Mouse (Mus musculus) liver, embryonic 14.5 days (tissue): ENCODE measurements around the gene Gpr6. TPM values are rescaled to one million over a fixed set of nuclear protein-coding genes. Genes with fewer than 3 reads are reported as not detected.

Experiments
- ATAC-seq: fragments of 200-750 bp; cut with Nextera tagmentation; 2 replicates; pipeline ENCODE4 v1.8.0; 2017; ENCODE audit warnings: moderate number of reproducible peaks, mild to moderate bottlenecking, moderate library complexity; ENCODE audit not compliant: insufficient read depth
- DNase-seq, 3 experiments: peaks; one replicate each; pipeline ENCODE4 v3.0.0-alpha.2; 2012 to 2013; ENCODE audit warnings: low read depth in 3 of 3, low spot score in 3 of 3
- H3K27ac ChIP-seq: fragments of 300-500 bp; sonication (generic); 2 replicates; pipeline ENCODE4 v1.5.1; 2014; ENCODE audit warnings: moderate library complexity, mild to moderate bottlenecking, control low read depth, inconsistent platforms
- H3K27me3 ChIP-seq: fragments of 300-500 bp; sonication (generic); 2 replicates; pipeline ENCODE4 v1.6.1; 2014; ENCODE audit warnings: mild to moderate bottlenecking, low read length, moderate library complexity; ENCODE audit not compliant: control insufficient read depth, insufficient read depth
- H3K36me3 ChIP-seq: fragments of 300-500 bp; sonication (generic); replicated peaks from 2 replicates; pipeline ENCODE4 v1.6.1; 2014; ENCODE audit warnings: low read depth; ENCODE audit not compliant: control insufficient read depth, insufficient read depth
- H3K4me1 ChIP-seq, 2 experiments: fragments of 200-500 bp in 1 of 2; fragments of 300-500 bp in 1 of 2; sonication (generic) in 1 of 2; replicated peaks; 2 replicates each; pipeline ENCODE4 v1.6.1; 2012 to 2014; ENCODE audit warnings: antibody characterized with exemption in 1 of 2, inconsistent platforms in 1 of 2, low read length in 1 of 2; ENCODE audit not compliant: control insufficient read depth in 2 of 2, insufficient read depth in 2 of 2
- H3K4me2 ChIP-seq: fragments of 300-500 bp; sonication (generic); 2 replicates; pipeline ENCODE4 v1.6.1; 2014; ENCODE audit warnings: low read depth, mild to moderate bottlenecking, control low read depth, moderate library complexity
- H3K4me3 ChIP-seq, 2 experiments: fragments of 200-500 bp in 1 of 2; fragments of 300-500 bp in 1 of 2; sonication (generic) in 1 of 2; 2 replicates each; pipeline ENCODE4 v1.5.1; 2012 to 2014; ENCODE audit warnings: low read depth in 2 of 2, low read length in 2 of 2, mild to moderate bottlenecking in 2 of 2, control low read depth in 1 of 2, inconsistent platforms in 1 of 2, moderate library complexity in 1 of 2; ENCODE audit not compliant: insufficient read depth in 1 of 2
- H3K9ac ChIP-seq: fragments of 300-500 bp; sonication (generic); replicated peaks from 2 replicates; pipeline ENCODE4 v1.6.1; 2014; ENCODE audit warnings: mild to moderate bottlenecking, control low read depth, moderate library complexity
- H3K9me3 ChIP-seq: fragments of 300-500 bp; sonication (generic); 2 replicates; pipeline ENCODE4 v1.6.1; 2016; ENCODE audit warnings: low read length, mixed read lengths; ENCODE audit not compliant: control insufficient read depth
- CTCF ChIP-seq: IDR thresholded peaks from 2 replicates; pipeline ENCODE4 v1.5.1; 2016; ENCODE audit warnings: antibody characterized with exemption, low read depth, control low read depth
- EP300 ChIP-seq: IDR thresholded peaks from 2 replicates; pipeline ENCODE4 v1.6.1; 2016; ENCODE audit warnings: antibody characterized with exemption, low read depth
- WGBS: fragments of 180-500 bp; shearing (Covaris S2); extraction: QIAGEN DNeasy Blood & Tissue Kit; methylation state at CpG from one replicate; pipeline ENCODE4 v1.1.7; 2014; ENCODE audit not compliant: insufficient replicate concordance; 5-methylcytosine and 5-hydroxymethylcytosine counted together
- polyA plus RNA-seq, 2 experiments: library from polyadenylated mRNA; depleted of rRNA in 1 of 2; stranded (reverse) in 1 of 2; unstranded in 1 of 2; fragments of >200 nt; fragmentation: Nextera tagmentation in 1 of 2; extraction: Ambion mirVana in 1 of 2; gene quantifications; 2 replicates each; pipeline versions ENCODE4 v1.2.1 to v1.2.3; 2012 to 2014

Gene Gpr6
- polyA plus RNA-seq, 2 experiments: not detected

DNA sequence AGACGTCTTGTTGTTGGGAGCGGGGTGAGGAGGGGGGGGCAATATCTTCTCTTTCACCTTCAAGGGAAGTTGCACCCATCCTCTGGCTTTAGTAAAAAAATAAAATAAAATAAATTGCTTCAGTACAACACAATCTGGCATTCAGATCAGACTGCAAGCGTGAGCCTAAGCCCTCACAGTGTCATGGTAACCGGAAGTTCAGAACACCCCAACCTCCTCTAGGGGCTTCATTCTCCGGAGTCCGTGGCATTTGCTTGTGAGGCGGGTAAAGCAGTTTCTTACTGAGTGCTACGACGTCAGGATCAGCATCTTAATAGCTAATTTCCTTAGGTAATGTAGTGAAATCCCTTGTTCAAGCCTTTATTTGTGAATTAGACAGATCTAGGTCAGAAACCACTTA lies 30.6 kb downstream of the Gpr6 start:
- H3K9me3 ChIP-seq: no peaks in the 10 kb centered on the region
- DNase-seq (no peak), ATAC-seq (no peak)
- no peak overlapping the region for H3K9ac ChIP-seq
- TF ChIP-seq CTCF: no peak
- TF ChIP-seq EP300: no peak
- no peak overlapping the region for H3K27ac ChIP-seq
- 68% methylated on average over 9 of the region's 9 CpGs for WGBS
- H3K4me1 ChIP-seq: peaks cover 0 to 2% of the 10 kb centered on the region in 2 experiments; a peak in 1 of 4 replicates
- no peaks in the 10 kb centered on the region for H3K36me3 ChIP-seq
- no peaks in the 10 kb centered on the region for H3K27me3 ChIP-seq
- H3K4me3 ChIP-seq: no peak overlapping the region
- H3K4me2 ChIP-seq: no peak overlapping the region

DNA sequence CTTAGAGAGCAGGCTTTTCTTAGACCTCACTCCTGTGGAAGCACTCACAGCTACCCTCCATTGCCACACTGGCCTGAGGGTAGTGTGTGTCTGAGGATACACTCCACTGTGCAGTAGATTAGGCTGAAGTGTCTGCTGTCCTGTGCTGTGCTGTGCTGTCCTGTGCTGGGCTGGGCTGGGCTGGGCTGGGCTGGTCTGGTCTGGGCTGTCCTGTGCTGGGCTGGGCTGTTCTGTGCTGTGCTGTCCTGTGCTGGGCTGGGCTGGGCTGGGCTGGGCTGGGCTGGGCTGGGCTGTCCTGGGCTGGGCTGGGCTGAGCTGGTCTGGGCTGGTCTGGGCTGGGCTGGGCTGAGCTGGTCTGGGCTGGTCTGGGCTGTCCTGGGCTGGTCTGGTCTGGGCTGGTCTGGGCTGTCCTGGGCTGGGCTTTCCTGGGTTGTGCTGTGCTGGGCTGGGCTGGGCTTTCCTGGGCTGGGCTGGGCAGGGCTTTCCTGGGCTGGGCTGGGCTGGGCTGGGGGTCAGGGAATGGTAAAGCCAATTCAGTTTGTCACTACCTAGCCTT lies 31.5 kb downstream of the Gpr6 start:
- no peaks in the 10 kb centered on the region for H3K36me3 ChIP-seq
- no peaks in the 10 kb centered on the region for H3K9me3 ChIP-seq
- no peak overlapping the region for H3K27ac ChIP-seq
- H3K9ac ChIP-seq: no peak overlapping the region
- TF ChIP-seq CTCF (no peak), EP300 (peak; percentile 46; the same call in 1 of the 2 replicates)
- H3K27me3 ChIP-seq: no peaks in the 10 kb centered on the region
- H3K4me1 ChIP-seq: peaks cover 0 to 2% of the 10 kb centered on the region in 2 experiments; a peak in 1 of 4 replicates
- no peak for DNase-seq
- H3K4me3 ChIP-seq: no peak overlapping the region
- H3K4me2 ChIP-seq: no peak overlapping the region
- ATAC-seq: peak; percentile 26; the same call in 1 of the 2 replicates

GRCm38 (mm10) chr10:41038476-41038875 lies 33.6 kb downstream of the Gpr6 start:
- ATAC-seq (no peak), DNase-seq (no peak)
- Histone ChIP-seq H3K36me3 (no peaks in the 10 kb centered on the region), H3K9me3 (no peaks in the 10 kb centered on the region), H3K4me1 (peaks cover 0 to 2% of the 10 kb centered on the region in 2 experiments; a peak in 1 of 4 replicates), H3K27ac (no peak overlapping the region), H3K9ac (no peak overlapping the region), H3K4me3 (no peak overlapping the region), H3K27me3 (no peaks in the 10 kb centered on the region), H3K4me2 (no peak overlapping the region)
- TF ChIP-seq CTCF: no peak
- TF ChIP-seq EP300: no peak
- WGBS: 78% methylated on average over 6 of the region's 6 CpGs

- ATAC-seq (no peak), DNase-seq (no peak)
- no peaks in the 10 kb centered on the region for H3K9me3 ChIP-seq
- 64% methylated on average over 8 of the region's 8 CpGs for WGBS
- no peak overlapping the region for H3K4me3 ChIP-seq
- TF ChIP-seq EP300 (no peak), CTCF (no peak)
- no peak overlapping the region for H3K4me2 ChIP-seq
- H3K36me3 ChIP-seq: no peaks in the 10 kb centered on the region
- H3K27me3 ChIP-seq: no peaks in the 10 kb centered on the region
- H3K4me1 ChIP-seq: peaks cover 0 to 2% of the 10 kb centered on the region in 2 experiments; a peak in 1 of 4 replicates
- H3K9ac ChIP-seq: no peak overlapping the region
- no peak overlapping the region for H3K27ac ChIP-seq
Measured at GRCm38 (mm10) chr10:41037722-41038121, 34.4 kb downstream of the Gpr6 start.

- Histone ChIP-seq H3K36me3 (no peaks in the 10 kb centered on the region), H3K27me3 (no peaks in the 10 kb centered on the region), H3K9ac (no peak overlapping the region), H3K9me3 (no peaks in the 10 kb centered on the region), H3K27ac (no peak overlapping the region), H3K4me3 (no peak overlapping the region), H3K4me1 (no peaks in the 10 kb centered on the region), H3K4me2 (no peak overlapping the region)
- TF ChIP-seq CTCF (no peak), EP300 (no peak)
- DNase-seq (no peak), ATAC-seq (no peak)
- WGBS: 67% methylated on average over 7 of the region's 7 CpGs
Measured at GRCm38 (mm10) chr10:41032811-41033210, 39.3 kb downstream of the Gpr6 start.
